Mouse (Mus musculus) heart, adult 2 months (tissue): ENCODE measurements around the gene Slc32a1.

Source experiments
- CTCF ChIP-seq: fragments of 200-600 bp; IDR thresholded peaks from 2 replicates; pipeline ENCODE4 v1.8.1; 2022; ENCODE audit warnings: antibody characterized with exemption, mild to moderate bottlenecking, moderate library complexity
- POLR2A ChIP-seq: fragments of 200-500 bp; IDR thresholded peaks from 2 replicates; pipeline ENCODE4 v1.6.1; 2011; ENCODE audit warnings: mild to moderate bottlenecking, low read depth, low read length, control low read depth; ENCODE audit not compliant: insufficient read depth

GRCm38 (mm10) chr2:158642587-158642986 lies 32.0 kb downstream of the Slc32a1 start:
- TF ChIP-seq CTCF (no peak), POLR2A (no peak)
